Mouse (Mus musculus) intestine, postnatal 0 days (tissue): ENCODE measurements around the gene Ints4. TPM values are rescaled to one million over a fixed set of nuclear protein-coding genes. Genes with fewer than 3 reads are reported as not detected.

Source experiments
- ATAC-seq: fragments of 200-750 bp; cut with Nextera tagmentation; 2 replicates; pipeline ENCODE4 v1.8.0; 2017; ENCODE audit warnings: mild to moderate bottlenecking, moderate TSS enrichment, moderate library complexity
- H3K27ac ChIP-seq: fragments of 300-500 bp; sonication (generic); 2 replicates; pipeline ENCODE4 v1.5.1; 2014; ENCODE audit warnings: mild to moderate bottlenecking, low read depth, low read length, moderate library complexity
- H3K27me3 ChIP-seq: fragments of 300-500 bp; sonication (generic); replicated peaks from 2 replicates; pipeline ENCODE4 v1.6.1; 2014; ENCODE audit warnings: low read length, mixed read lengths; ENCODE audit not compliant: control insufficient read depth, insufficient read depth
- H3K36me3 ChIP-seq: fragments of 300-500 bp; sonication (generic); 2 replicates; pipeline ENCODE4 v1.6.1; 2014; ENCODE audit warnings: mild to moderate bottlenecking, moderate library complexity; ENCODE audit not compliant: control insufficient read depth, insufficient read depth
- H3K4me1 ChIP-seq: fragments of 300-500 bp; sonication (generic); replicated peaks from 2 replicates; pipeline ENCODE4 v1.6.1; 2014; ENCODE audit warnings: antibody characterized with exemption, low read length, mixed read lengths; ENCODE audit not compliant: control insufficient read depth, insufficient read depth
- H3K4me2 ChIP-seq: fragments of 300-500 bp; sonication (generic); replicated peaks from 2 replicates; pipeline ENCODE4 v1.6.1; 2014; ENCODE audit warnings: low read depth, mild to moderate bottlenecking, moderate library complexity
- H3K4me3 ChIP-seq: fragments of 300-500 bp; sonication (generic); 2 replicates; pipeline ENCODE4 v1.5.1; 2014; ENCODE audit warnings: low read depth, low read length
- H3K9ac ChIP-seq: fragments of 300-500 bp; sonication (generic); 2 replicates; pipeline ENCODE4 v1.6.1; 2014; ENCODE audit warnings: mild to moderate bottlenecking, low read depth, low read length
- H3K9me3 ChIP-seq: fragments of 300-500 bp; sonication (generic); 2 replicates; pipeline ENCODE4 v1.6.1; 2016; ENCODE audit warnings: mixed run types; ENCODE audit not compliant: control insufficient read depth
- CTCF ChIP-seq: sonication (generic); IDR thresholded peaks from 2 replicates; pipeline ENCODE4 v1.5.1; 2016; ENCODE audit warnings: low read depth, mild to moderate bottlenecking, control low read depth, antibody characterized with exemption, moderate library complexity
- WGBS: fragments of 180-500 bp; shearing (Covaris S2); extraction: QIAGEN DNeasy Blood & Tissue Kit; methylation state at CpG from one replicate; pipeline ENCODE4 v1.1.7; 2014; 5-methylcytosine and 5-hydroxymethylcytosine counted together
- polyA plus RNA-seq: library from polyadenylated mRNA; unstranded; fragments of >200 nt; fragmentation: Nextera tagmentation; extraction: Ambion mirVana; gene quantifications from 2 replicates; pipeline ENCODE4 v1.2.1, GENCODE M21; 2015

Gene Ints4
- polyA plus RNA-seq, 1 experiment from 2014 or later, result 14.3 TPM

DNA sequence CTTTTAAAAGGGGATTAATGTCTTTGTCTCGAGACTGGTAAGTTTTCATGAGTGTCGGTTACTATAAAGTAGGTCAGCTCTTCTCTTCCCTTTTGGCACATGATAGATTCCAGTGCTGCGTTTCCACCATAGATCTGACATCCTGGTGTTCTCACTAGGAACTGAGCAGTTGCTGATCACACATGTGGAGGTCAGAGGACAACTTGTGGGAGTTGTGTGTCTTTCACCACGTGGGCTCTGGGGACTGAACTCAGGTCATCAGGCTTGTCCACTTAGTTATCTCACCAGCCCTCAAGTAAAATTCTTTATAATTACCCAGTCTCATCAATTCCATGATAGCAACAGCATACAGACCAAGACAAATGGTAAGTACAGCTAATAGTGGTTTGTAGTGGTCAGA lies 88.6 kb downstream of the Ints4 start:
- Histone ChIP-seq H3K4me1 (no peaks in the 10 kb centered on the region), H3K4me2 (no peak overlapping the region), H3K27me3 (no peaks in the 10 kb centered on the region), H3K9me3 (no peaks in the 10 kb centered on the region), H3K4me3 (no peak overlapping the region), H3K36me3 (peaks cover 23% of the 10 kb centered on the region), H3K27ac (no peak overlapping the region), H3K9ac (no peak overlapping the region)
- ATAC-seq, result no peak
- WGBS, result 75% methylated on average over 4 of the region's 4 CpGs
- TF ChIP-seq CTCF, result no peak

- WGBS, result 80% methylated on average over 1 of the region's 1 CpGs
- ATAC-seq, result no peak
These were observed 89.6 kb downstream of the Ints4 start for GRCm38 (mm10) chr7:97570389-97570788.

GRCm38 (mm10) chr7:97578361-97579066 lies 97.8 kb downstream of the Ints4 start:
- Histone ChIP-seq H3K4me2 (peak overlapping the region; percentile 82), H3K4me1 (0 out of 2 replicates have a peak, but pooled peaks cover 5% of the 10 kb centered on the region), H3K9me3 (no peaks in the 10 kb centered on the region), H3K27me3 (no peaks in the 10 kb centered on the region), H3K36me3 (peaks cover 12% of the 10 kb centered on the region), H3K27ac (peak overlapping the region; percentile 95), H3K4me3 (peak overlapping the region; percentile 73), H3K9ac (peak overlapping the region; percentile 79)
- ATAC-seq, result no peak
- WGBS, result 23% methylated on average over 8 of the region's 8 CpGs
- no peak for TF ChIP-seq CTCF

More at GRCm38 (mm10) chr7:97570389-97570788, 89.6 kb downstream of the Ints4 start:
- H3K27me3 ChIP-seq, result no peaks in the 10 kb centered on the region
- H3K9me3 ChIP-seq, result no peaks in the 10 kb centered on the region
- H3K4me2 ChIP-seq, result no peak overlapping the region
- peaks cover 24% of the 10 kb centered on the region for H3K36me3 ChIP-seq
- TF ChIP-seq CTCF, result peak; percentile 65
- no peak overlapping the region for H3K27ac ChIP-seq
- H3K4me3 ChIP-seq, result no peak overlapping the region
- H3K4me1 ChIP-seq, result no peaks in the 10 kb centered on the region
- no peak overlapping the region for H3K9ac ChIP-seq

- H3K4me1 ChIP-seq, result 0 out of 2 replicates have a peak, but pooled peaks cover 5% of the 10 kb centered on the region
- H3K27ac ChIP-seq, result peak within 1 kb of the TSS; percentile 95
- peaks cover 8% of the 10 kb centered on the region for H3K36me3 ChIP-seq
- no peaks in the 10 kb centered on the region for H3K27me3 ChIP-seq
- peak within 1 kb of the TSS; percentile 73 for H3K4me3 ChIP-seq
- ATAC-seq, result peak; percentile 93
- peak; percentile 86 for TF ChIP-seq CTCF
- under 1% methylated on average over 40 of the region's 68 CpGs for WGBS
- H3K9me3 ChIP-seq, result no peaks in the 10 kb centered on the region
- H3K4me2 ChIP-seq, result peak within 1 kb of the TSS; percentile 82
- H3K9ac ChIP-seq, result peak within 1 kb of the TSS; percentile 79
These were observed 98.6 kb downstream of the Ints4 start, which contains the start of the genes Aamdc and Rsf1 for GRCm38 (mm10) chr7:97579067-97579975. Aamdc (minus strand) TSS chr7:97579497. Rsf1 (plus strand) TSS chr7:97579889.

DNA sequence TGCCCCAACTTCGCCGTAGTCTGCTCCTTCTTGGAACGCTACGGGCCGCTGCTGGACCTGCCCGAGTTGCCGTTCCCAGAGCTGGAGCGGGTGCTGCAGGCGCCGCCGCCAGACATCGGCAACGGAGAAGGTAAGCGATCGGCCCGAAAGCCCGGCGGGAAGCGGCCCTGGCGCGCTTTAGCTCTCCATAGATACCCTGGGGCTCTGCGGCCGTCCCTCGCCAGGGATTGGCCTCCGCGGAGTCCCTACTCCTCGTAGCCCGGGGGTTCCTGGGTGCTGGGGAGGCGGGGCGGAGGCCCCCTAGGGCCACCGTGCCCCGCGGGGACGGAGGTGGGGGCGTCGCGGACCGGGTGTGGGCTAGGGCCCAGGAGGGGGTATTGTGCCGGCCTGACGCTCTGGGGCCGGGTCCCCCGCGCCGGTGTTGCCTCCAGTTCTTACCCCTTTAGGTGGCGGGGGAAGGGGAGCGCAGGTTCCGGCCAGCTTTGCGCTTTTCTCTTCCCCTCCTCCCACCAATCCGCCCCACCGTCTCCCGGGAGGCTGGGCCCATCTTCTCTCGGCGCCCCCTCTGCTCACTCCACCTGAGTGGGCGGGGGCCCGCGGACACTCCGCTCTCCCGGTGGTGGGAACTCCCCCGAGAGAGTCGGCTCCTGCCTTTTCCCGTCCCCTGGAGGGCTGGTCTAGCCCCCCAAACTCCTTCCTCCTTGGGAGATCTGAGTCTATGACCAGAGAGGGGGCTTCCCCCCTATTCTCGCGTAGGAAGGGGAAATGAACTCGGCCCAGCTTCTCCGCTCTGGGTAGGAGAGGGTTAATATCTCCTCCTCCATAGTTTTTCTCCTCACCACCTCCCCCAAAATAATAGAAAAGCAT lies 99.5 kb downstream of the Ints4 start:
- peak overlapping the region; percentile 79 for H3K9ac ChIP-seq
- no peaks in the 10 kb centered on the region for H3K9me3 ChIP-seq
- H3K27ac ChIP-seq, result peak overlapping the region; percentile 95
- ATAC-seq, result peak; percentile 19
- H3K4me1 ChIP-seq, result 0 out of 2 replicates have a peak, but pooled peaks cover 5% of the 10 kb centered on the region
- H3K4me2 ChIP-seq, result peak overlapping the region; percentile 82
- no peak for TF ChIP-seq CTCF
- no peaks in the 10 kb centered on the region for H3K27me3 ChIP-seq
- WGBS, result 1% methylated on average over 58 of the region's 65 CpGs
- peaks cover 5% of the 10 kb centered on the region for H3K36me3 ChIP-seq
- peak overlapping the region; percentile 73 for H3K4me3 ChIP-seq
